Mouse (Mus musculus) B cell, adult 2 months (primary cell): ENCODE measurements around the gene Olfr1191-ps1.
"Not testable (repeated sequence)": the region's sequence is repeated elsewhere in the genome, so short reads cannot be mapped to it uniquely, and the experiment has no call there.

ENCODE experiments used
- DNase-seq, 2 experiments: peaks; one replicate each; pipeline ENCODE4 v3.0.0; 2022

Olfr1191-ps1 gene

GRCm38 (mm10) chr2:88640242-88640641 is at the start of gene Olfr1191-ps1:
TSS of gene Olfr1191-ps1 (plus strand) at chr2:88640542.
- not testable (repeated sequence) for DNase-seq

- DNase-seq, result no peak
Measured at GRCm38 (mm10) chr2:88648209-88648608, 7.9 kb downstream of the Olfr1191-ps1 start, which contains the start of gene Olfr1192-ps1. TSS of gene Olfr1192-ps1 (plus strand) at chr2:88648509.

DNA sequence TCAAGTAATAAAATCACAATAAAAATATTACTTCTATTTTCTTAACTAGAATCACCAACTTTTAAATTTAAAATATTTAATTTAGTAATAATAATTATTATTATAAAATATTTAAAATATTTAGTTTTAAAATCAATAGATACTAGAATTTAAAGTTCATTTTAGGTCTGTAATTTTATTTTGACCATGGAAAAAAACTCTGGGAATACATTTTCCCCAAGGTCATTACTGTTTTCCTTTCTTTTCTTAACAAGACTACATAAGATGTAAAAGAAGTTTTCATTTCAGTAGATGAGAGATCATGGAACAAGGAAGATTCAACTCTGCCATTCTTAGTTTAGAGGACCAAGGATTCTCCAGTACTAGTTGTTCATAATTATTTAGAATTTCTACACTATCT is 35.0 kb downstream of the Olfr1191-ps1 start, which contains the start of gene Olfr1193:
Gene Olfr1193, plus strand, starts transcription at position 301 of the 400 bp plus-strand sequence.
- not testable (repeated sequence) for DNase-seq

DNA sequence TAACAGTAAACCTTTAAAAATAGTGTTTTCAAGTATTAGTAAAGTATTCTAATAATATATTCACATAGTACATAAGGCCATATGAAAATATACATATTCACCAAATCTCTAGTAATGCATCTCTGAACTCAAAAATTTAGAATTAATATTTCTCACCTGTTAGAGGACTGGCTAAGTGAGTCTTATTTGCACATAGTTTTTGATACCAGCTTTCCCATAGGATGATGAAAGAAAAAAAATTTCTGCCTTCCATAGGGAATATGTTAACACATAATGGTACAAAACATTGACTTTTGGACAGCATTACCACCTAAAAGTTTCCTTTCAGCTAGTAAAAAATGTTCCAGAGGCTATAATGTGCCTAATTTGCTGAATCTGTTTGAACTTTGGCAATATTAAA is 48.7 kb downstream of the Olfr1191-ps1 start, which contains the start of gene Olfr1195:
Gene Olfr1195, minus strand, starts transcription at position 101 of the 400 bp plus-strand sequence.
- DNase-seq, result no peak
